Mouse (Mus musculus): ENCODE measurements around the gene Zbtb16.

- TF ChIP-seq TAL1 (IDR thresholded peaks at IDR 0.05; ENCODE audit: low read length) = no peak
- no peak for TF ChIP-seq GATA1 (IDR thresholded peaks at IDR 0.05; ENCODE audit: low read length)
Observed at GRCm38 (mm10) chr9:48645648-48646126, 190.3 kb downstream of the Zbtb16 start.
